Mouse (Mus musculus): ENCODE results near the gene Csrp1.

DNA sequence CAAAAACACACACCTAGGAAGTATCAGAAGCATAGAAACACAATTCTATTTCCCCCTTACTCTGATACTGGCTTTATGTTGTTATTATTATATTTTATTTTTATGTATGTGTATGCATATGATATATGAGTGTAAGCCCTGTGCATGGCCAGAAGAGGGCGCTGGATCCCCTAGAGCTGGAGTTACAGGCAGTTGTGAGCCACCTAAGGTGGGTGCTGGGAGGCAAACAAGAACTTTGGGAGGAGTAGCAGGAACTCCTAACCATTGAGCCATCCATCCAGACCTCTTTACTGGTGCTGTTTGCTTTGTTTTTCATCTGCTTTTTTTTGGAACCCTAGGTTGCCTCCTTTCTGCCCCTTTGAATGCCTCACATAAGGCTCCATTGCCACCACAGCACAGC, 48.5 kb upstream of the Csrp1 start:
- TF ChIP-seq EP300 (IDR thresholded peaks at IDR 0.05; ENCODE audit: low read depth in 1 of 2, low read length in 2 of 2) (no peak), RCOR1 (IDR thresholded peaks at IDR 0.05; ENCODE audit: low read depth, low read length) (no peak), BHLHE40 (IDR thresholded peaks at IDR 0.05; ENCODE audit: borderline replicate concordance, low read depth, low read length) (no peak), TCF12 (IDR thresholded peaks at IDR 0.05; ENCODE audit: low read depth, low read length) (no peak), ZC3H11A (IDR thresholded peaks at IDR 0.05; ENCODE audit: low read depth, low read length) (no peak), SIN3A (IDR thresholded peaks at IDR 0.05; ENCODE audit: low read length) (no peak)

All from MEL (cell line).